Mouse (Mus musculus) spleen, postnatal 4 days (tissue): Measurements from ENCODE around the gene Calhm4.
"Not testable (repeated sequence)": the region's sequence is repeated elsewhere in the genome, so short reads cannot be mapped to it uniquely, and the experiment has no call there.

ENCODE experiments used
- DNase-seq, 2 experiments: peaks; one replicate each; pipeline ENCODE4 v3.0.0; 2022; ENCODE audit warnings: low spot score in 2 of 2

Gene Calhm4

DNA sequence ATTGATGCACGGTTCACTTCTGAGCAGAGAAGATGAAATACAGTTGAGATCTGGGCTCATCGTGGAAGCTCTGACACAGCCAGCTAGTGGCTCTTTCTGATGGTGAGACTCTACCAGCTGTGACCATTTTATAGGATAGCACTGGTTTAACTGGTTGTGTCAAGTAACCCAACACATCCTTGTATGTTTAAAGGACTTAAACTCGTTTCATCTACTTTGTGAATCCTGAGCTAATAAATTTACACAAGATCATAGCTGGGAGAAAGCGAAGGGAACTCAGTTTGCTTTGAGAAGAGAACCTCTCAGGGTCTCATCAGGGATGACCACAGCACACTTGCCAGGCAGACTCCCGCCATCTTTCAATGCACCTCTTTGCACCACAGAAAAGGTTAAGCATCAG lies at the start of gene Calhm4:
Gene Calhm4 (minus strand): TSS at position 101 of the 400 bp plus-strand sequence.
- no peak for DNase-seq

DNA sequence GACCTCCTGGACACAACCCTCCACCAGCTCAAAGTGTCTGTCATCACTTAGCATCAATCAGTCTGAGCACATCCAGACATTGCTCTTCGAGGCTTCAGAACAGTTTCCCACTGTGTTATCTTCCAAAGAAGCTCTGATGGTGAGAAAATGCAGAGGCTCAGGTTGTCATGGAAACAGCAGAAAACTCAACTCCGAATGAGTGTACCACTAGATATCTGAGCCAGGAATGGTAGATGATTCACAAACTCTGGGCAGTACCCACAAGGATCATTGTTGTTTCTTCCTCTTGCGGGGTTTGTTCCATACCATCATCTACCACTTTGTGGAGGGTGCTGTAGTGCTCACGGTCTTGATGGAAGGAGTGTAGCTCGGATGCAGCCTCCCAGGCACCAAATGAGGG lies 47.8 kb upstream of the Calhm4 start:
- no peak for DNase-seq

DNA sequence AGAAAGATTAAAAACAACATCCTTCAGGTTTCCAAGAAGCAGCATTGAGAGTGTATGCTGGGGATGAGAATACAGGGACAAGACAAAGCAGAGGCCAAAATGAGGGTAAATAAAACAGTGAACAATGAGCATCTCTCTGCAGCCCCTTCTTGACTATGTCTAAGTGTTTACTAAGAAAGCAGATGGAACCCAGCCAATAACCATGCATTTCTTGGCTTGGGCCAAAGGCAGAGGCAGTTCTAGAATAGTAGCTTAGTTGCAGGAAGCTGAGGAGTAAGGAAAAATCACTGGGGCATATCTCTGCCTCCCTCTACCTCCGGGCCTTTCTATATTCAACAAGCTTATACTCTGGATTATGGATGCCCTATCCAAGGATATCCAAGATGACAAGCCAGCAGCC lies 46.4 kb upstream of the Calhm4 start:
- no peak for DNase-seq

DNA sequence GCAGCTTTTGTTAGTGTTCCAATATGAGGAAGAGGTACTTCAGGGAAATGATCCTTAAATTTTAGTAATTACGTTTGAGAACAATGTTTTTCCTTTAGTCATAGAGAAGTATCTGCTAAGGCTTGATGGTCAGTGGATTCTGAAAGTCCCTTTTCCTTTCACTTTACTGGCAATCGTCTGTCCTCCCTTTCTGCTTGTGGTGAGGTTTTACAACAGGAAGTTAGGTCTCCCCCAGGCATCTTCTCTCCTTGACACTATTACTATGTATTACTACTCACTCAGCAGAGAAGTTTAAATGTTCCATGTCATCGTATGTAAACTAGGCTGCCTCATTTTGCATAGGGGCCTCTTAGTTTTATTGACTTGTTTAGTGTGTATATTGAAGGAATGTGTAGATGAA lies 45.4 kb upstream of the Calhm4 start:
- DNase-seq, result no peak

DNA sequence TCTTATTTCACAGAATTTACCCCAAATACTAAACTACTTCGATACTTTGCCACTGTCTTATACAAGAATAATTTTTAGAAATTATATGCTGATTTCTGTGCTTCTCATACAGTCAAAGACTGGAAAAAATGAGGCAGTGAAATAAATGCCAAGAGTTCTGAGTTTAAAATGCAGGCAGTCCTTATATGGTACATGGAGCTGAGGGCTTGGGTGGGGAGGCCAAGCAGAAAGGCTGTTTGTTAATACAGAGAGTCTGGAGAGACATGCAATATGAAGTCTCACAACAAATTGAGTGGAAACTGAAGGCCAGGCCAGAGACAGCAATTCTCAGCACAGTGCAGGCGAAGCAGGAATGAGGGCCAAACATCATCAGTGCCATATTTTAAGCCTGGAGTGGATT lies 44.4 kb upstream of the Calhm4 start:
- no peak for DNase-seq

DNA sequence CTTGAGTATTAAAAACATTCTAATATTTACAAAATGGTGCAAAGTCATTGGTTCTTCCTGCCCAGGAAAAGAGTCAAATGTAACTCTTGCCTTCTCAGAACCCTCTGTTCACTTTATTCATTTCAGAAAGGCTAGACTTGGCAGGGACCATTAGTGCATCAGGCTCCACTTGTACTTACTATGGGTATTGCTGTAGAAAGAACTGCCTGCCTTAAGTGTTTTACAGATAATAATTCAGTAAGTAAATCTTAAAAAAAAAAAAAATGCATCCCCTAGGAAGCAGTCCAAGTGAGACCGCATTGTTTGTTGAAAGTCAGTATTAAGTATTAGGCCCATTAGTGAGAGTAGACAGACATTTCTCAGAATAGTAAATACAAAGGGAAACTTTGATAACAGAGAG lies 42.4 kb upstream of the Calhm4 start:
- DNase-seq, result no peak

GRCm38 (mm10) chr10:34074522-34075200 lies 30.6 kb upstream of the Calhm4 start:
- no peak for DNase-seq

GRCm38 (mm10) chr10:34071650-34072049 lies 27.5 kb upstream of the Calhm4 start:
- DNase-seq, result no peak

DNA sequence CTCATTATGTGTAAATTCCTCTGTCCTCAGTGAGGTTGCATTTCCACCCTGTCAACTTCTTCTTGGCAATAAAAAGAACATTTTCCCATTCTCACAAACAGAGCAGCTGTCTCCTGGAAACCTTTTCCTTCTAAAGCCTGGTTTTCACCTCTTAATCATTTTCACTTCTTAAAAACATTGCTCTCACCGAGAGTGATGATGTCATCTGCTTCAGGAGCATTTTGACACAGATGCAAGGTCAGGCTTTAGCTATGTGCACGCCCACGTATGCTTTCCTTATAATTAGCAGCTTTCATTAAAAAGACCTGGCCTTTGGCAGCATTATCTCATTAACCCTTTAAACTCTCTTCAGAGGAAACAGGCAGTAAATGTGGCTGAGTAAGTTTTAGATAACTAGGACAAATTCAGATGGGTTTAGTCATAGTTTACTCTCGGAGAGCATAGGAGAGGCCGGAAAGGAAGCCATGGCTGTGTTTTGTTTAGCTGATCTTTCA lies 26.9 kb upstream of the Calhm4 start:
- DNase-seq, result no peak

GRCm38 (mm10) chr10:34069606-34070005 lies 25.5 kb upstream of the Calhm4 start:
- DNase-seq, result no peak

DNA sequence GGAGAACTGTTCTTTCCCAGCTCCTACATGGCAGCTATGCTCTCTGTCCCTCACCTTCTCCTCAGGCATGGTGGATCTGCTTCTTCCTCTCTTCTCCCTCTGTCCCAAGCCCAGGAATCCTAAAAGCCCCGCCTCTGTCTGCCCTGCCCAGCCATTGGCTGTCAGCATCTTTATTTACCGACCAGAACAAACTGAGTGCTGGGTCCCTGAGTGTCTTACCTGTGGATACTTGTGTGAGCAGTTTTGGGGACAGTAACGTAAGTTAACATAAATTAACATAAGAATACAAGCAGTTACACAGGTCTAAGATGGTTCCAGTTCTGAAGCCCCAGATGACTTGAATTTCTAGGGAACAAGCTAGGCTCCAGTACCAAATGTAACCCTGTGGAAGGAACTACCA lies 22.5 kb upstream of the Calhm4 start:
- DNase-seq, result no peak

GRCm38 (mm10) chr10:34053987-34054386 lies 9.9 kb upstream of the Calhm4 start:
- DNase-seq, result no peak

DNA sequence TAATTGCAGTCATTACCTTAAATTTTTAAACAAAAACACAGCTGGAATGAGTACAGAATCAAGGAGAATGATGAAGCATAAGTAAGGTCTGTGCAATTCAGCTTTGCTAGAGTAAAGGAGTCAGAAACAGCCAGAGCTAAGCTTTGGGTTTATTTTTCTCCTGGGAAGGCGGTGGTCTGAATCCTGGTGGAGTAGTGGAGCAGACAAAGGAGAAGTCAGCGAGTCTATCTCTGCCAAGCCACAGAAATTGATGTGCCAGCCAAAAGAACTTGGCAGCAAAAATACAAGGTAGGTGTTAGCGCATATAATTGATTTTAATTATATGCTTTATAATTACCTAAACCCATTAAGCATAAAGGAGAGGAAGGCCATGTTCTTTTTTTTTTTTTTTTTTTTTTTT lies 6.7 kb downstream of the Calhm4 start, which contains the start of gene Trappc3l:
Gene Trappc3l (plus strand): TSS at position 197 of the 400 bp plus-strand sequence.
- DNase-seq, result no peak

- DNase-seq, result no peak
These were observed 7.5 kb downstream of the Calhm4 start for GRCm38 (mm10) chr10:34036587-34036986.

- peak; percentile 65 to 83 for DNase-seq
These were observed 10.3 kb downstream of the Calhm4 start for GRCm38 (mm10) chr10:34033630-34034305.

DNA sequence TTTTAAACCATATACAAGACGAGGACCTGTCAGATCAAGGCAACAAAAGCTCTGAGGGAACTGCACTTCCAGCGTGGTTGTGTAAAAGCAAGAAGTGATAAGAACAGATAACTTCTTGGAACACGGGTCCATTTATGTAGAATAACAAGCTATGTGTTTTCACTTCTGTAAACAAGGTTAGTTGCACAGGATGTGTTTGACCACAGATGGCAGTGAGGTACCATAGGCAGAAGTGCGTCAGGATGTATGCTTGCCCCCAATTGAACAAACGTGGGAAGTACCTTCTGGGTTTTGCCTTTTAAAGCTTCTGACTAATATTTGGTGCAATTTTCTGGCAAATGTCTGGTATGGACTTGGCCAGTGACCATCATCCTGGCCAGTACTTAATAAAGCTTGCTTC lies 13.8 kb downstream of the Calhm4 start:
- no peak for DNase-seq

DNA sequence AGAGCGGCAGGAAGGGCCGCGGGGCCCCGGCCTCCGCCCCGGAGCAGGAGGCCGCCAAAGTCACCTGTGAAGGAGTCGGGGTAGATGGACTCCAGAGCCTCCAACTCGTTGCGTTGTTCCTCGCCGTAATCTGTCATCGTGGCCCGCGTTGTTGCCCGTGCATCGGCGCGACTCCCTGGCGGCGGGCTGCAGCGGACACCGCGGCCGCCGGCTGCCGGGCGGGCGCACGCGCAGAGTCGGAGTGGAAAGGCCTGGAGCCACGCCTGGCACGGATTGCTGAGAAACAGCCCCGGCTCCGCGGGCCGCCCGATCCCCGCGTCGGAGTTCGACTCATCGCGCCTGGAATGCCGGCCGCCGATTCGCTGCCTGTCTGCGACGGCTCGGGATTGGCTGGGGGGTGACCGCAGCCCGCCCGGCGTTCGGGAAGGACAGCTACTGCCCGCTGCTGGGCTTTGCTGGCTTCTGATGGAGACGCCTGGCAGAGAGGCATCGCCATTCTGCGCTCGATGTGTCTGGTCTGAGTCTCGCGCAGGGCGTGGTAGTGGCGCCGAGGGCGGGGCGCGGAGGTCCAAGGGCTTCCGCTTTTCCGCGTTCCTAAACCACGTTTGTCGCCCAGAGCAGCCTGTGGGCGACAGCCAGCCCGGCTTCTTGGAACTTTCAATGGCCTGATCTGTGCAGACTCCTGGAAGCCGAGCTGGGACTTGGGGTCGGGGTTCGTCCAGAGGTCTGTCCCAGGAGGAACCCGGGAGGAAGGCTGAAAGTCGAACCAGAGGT lies 24.6 kb downstream of the Calhm4 start, which contains the start of gene Rwdd1:
Gene Rwdd1 (minus strand): TSS at position 323 of the 774 bp plus-strand sequence.
- peak; percentile 95 to 96 for DNase-seq

DNA sequence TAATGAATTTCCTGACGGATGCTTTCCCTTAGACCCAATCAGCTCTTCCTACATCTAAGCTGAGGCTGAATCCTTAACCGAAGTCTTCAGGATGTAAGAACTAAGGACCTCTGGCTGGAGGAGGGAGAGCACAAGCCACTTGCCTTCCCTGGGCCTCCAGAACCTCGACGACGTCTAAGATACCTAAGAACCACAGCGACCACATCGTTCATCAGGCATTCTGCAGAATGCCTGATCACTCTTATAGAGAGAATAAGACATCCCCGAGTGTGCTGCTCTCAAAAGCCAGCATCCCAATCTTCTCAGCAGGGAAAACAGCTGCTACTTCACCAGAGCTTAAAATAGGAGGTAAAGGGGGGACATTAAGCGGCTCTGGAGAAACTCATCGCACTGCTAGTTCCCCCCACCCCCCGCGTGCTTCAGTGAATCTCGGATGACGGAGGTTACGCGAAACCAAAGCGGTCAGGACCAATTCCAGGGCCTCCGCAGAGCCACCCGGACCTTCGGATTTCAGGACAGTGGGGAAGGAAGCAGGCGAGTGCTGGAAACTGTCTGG lies 25.3 kb downstream of the Calhm4 start:
- DNase-seq, result no peak

DNA sequence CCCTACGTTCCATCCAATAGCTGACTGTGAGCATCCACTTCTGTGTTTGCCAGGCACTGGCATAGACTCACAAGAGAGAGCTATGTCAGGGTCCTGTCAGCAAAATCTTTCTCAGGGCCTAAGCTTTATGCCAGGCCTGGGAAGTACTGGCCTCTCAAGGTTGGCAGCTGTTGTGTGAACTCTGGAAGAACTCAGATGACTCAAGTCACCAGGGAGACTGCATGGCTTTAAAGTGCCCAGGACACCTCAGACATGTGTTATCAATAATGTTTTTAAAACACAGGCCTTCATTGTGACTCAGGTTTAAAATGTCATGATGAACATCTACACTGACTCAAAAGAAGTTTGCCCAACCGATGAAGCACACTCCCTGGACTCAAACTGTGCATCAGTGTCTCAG lies 30.9 kb downstream of the Calhm4 start:
- DNase-seq, result no peak

DNA sequence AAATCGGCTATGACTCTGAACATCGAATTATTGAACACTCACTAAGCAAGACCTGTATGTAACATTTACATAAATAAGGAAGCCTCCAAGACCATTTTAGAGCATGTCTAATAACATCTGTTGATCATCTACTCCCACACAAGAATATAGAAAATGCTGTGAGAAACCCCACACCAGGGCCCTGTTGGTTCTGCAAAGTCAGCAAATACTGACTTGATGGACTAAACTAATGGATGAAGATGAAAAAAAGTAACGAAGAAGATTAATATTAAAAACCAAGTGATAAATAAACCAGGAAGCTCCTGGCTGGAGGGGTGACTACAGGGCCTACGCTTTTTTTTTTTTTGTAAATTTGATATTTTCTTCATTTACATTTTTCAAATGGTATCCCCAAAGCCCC lies 31.5 kb downstream of the Calhm4 start:
- no peak for DNase-seq

DNA sequence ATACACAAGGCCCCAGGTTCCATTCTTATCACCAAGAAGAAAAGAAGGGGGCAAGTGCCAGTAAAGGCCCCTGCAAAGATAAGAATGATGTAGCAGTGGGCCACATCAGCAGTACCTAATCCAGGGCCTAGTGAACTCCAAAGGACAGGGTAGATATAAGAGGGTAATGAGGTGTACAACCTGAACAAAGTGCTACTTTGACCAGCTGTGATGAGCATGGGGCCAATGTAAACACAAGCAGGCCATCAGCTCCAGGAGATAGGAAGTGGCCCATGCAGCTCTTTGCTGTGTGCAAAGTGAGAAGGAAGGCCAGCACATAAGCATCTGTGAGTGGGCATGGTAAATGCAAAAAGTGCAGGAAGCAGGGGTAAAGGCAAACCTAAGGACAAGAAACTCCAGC lies 45.7 kb downstream of the Calhm4 start:
- no peak for DNase-seq

DNA sequence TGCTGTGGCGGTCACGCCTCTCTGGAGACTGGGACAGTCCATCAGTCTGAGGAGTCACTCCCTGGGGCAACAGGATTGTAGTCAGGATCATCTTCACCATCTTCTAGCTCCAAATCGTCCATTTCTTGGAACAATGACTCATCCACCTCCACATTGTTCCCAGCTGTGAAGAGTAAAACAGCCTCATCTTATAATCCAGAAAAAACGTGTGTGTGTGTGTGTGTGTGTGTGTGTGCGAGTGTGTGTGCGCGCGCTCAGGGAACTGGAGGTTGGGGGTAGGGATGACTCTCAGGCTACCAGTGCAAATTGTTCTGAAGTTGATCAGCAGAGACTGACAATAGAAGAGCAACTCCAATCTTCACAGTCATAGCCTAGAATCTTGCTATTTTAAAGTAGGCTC lies 47.4 kb downstream of the Calhm4 start:
- DNase-seq, result not testable (repeated sequence)
